Mouse (Mus musculus) liver, adult 2 months (tissue): ENCODE measurements around the gene Stra8.

Experiments
- CTCF ChIP-seq: fragments of 200-500 bp; IDR thresholded peaks from 2 replicates; pipeline ENCODE4 v1.5.1; 2011; ENCODE audit warnings: low read depth, low read length, control low read depth
- POLR2A ChIP-seq: fragments of 200-500 bp; IDR thresholded peaks from 2 replicates; pipeline ENCODE4 v1.6.1; 2011; ENCODE audit warnings: low read length, control low read depth; ENCODE audit not compliant: insufficient read depth; ENCODE audit errors: extremely low read depth

GRCm38 (mm10) chr6:34988081-34988761 lies 68.3 kb downstream of the Stra8 start, which contains the start of gene Slc23a4:
- no peak for TF ChIP-seq CTCF
- no peak for TF ChIP-seq POLR2A
